Mouse (Mus musculus) CD4-positive helper T cell, adult 2 months (primary cell): ENCODE measurements around the gene Zscan12.

Experiments
- DNase-seq: peaks from one replicate; pipeline ENCODE4 v3.0.0-alpha.2; 2012; ENCODE audit warnings: low read depth, missing footprints, low spot score

Zscan12 gene

GRCm38 (mm10) chr13:21402287-21402846 is 39.7 kb downstream of the Zscan12 start, which contains the start of gene Zkscan3:
TSS of gene Zkscan3 (minus strand) at chr13:21402755.
- DNase-seq: peak; percentile 88

GRCm38 (mm10) chr13:21402848-21403247 is 40.2 kb downstream of the Zscan12 start:
- DNase-seq: no peak

GRCm38 (mm10) chr13:21407341-21407740 is 44.7 kb downstream of the Zscan12 start:
- DNase-seq: no peak

GRCm38 (mm10) chr13:21407969-21408804 is 45.6 kb downstream of the Zscan12 start:
- DNase-seq: peak; percentile 53

GRCm38 (mm10) chr13:21408805-21409459 is 46.3 kb downstream of the Zscan12 start:
- DNase-seq: no peak

GRCm38 (mm10) chr13:21414231-21415212 is 51.9 kb downstream of the Zscan12 start:
- no peak for DNase-seq

- no peak for DNase-seq
Observed at GRCm38 (mm10) chr13:21415266-21415665, 52.6 kb downstream of the Zscan12 start.

- DNase-seq: no peak
Observed at GRCm38 (mm10) chr13:21415750-21416149, 53.1 kb downstream of the Zscan12 start.

- DNase-seq: no peak
Observed at GRCm38 (mm10) chr13:21417298-21418010, 54.8 kb downstream of the Zscan12 start.

GRCm38 (mm10) chr13:21418865-21419264 is 56.2 kb downstream of the Zscan12 start:
- DNase-seq: no peak
